Mouse (Mus musculus) heart, embryonic 11.5 days (tissue): ENCODE results near the gene Rfx8. TPM values are rescaled to one million over a fixed set of nuclear protein-coding genes. Genes with fewer than 3 reads are reported as not detected.

Experiments used
- ATAC-seq: fragments of 200-750 bp; cut with Nextera tagmentation; replicated peaks from 2 replicates; pipeline ENCODE4 v1.8.0; 2017; ENCODE audit warnings: moderate library complexity; ENCODE audit not compliant: insufficient number of reproducible peaks, low FRiP score, low TSS enrichment
- H3K27ac ChIP-seq: fragments of 300-500 bp; sonication (generic); 2 replicates; pipeline ENCODE4 v1.5.1; 2014; ENCODE audit warnings: mild to moderate bottlenecking, low read depth, low read length
- H3K27me3 ChIP-seq: fragments of 300-500 bp; sonication (generic); 2 replicates; pipeline ENCODE4 v1.6.1; 2014; ENCODE audit warnings: mild to moderate bottlenecking, low read length, mixed read lengths; ENCODE audit not compliant: control insufficient read depth, insufficient read depth
- H3K36me3 ChIP-seq: fragments of 300-500 bp; sonication (generic); 2 replicates; pipeline ENCODE4 v1.6.1; 2014; ENCODE audit warnings: mild to moderate bottlenecking, low read length, moderate library complexity, mixed read lengths; ENCODE audit not compliant: control insufficient read depth, insufficient read depth
- H3K4me1 ChIP-seq: fragments of 300-500 bp; sonication (generic); 2 replicates; pipeline ENCODE4 v1.6.1; 2014; ENCODE audit warnings: low read length; ENCODE audit not compliant: control insufficient read depth, insufficient read depth
- H3K4me2 ChIP-seq: fragments of 300-500 bp; sonication (generic); 2 replicates; pipeline ENCODE4 v1.6.1; 2014; ENCODE audit warnings: mild to moderate bottlenecking, moderate library complexity
- H3K4me3 ChIP-seq: fragments of 300-500 bp; sonication (generic); 2 replicates; pipeline ENCODE4 v1.5.1; 2014; ENCODE audit warnings: low read depth, low read length
- H3K9ac ChIP-seq: fragments of 300-500 bp; sonication (generic); 2 replicates; pipeline ENCODE4 v1.6.1; 2014; ENCODE audit warnings: mild to moderate bottlenecking, low read depth, low read length, moderate library complexity
- H3K9me3 ChIP-seq: fragments of 300-500 bp; sonication (generic); replicated peaks from 2 replicates; pipeline ENCODE4 v1.6.1; 2016; ENCODE audit warnings: low read length; ENCODE audit not compliant: control insufficient read depth
- WGBS: fragments of 180-500 bp; shearing (Covaris S2); extraction: QIAGEN DNeasy Blood & Tissue Kit; methylation state at CpG from one replicate; pipeline ENCODE4 v1.1.7; 2014; ENCODE audit not compliant: insufficient replicate concordance; 5-methylcytosine and 5-hydroxymethylcytosine counted together
- polyA plus RNA-seq: library from polyadenylated mRNA; unstranded; fragments of >200 nt; fragmentation: Nextera tagmentation; extraction: Ambion mirVana; gene quantifications from 2 replicates; pipeline ENCODE4 v1.2.1, GENCODE M21; 2014

Gene Rfx8
- polyA plus RNA-seq, 1 experiment from 2014 or later, result 0.74 TPM

GRCm38 (mm10) chr1:39615526-39615925 is 105.3 kb downstream of the Rfx8 start:
- Histone ChIP-seq H3K27me3 (no peaks in the 10 kb centered on the region), H3K27ac (no peak overlapping the region), H3K9me3 (no peaks in the 10 kb centered on the region), H3K9ac (no peak overlapping the region), H3K4me2 (no peak overlapping the region; the same call in 1 of the 2 replicates), H3K4me1 (no peaks in the 10 kb centered on the region), H3K36me3 (no peaks in the 10 kb centered on the region), H3K4me3 (no peak overlapping the region)
- no peak for ATAC-seq
- 55% methylated on average over 6 of the region's 6 CpGs for WGBS

Other genes starting within 250 kb of the Rfx8 start
- gene Tbc1d8, start 242.2 kb downstream of the Rfx8 start, polyA plus RNA-seq, result 11.4 and 12.2 TPM in 2 replicates
- 20.0 and 20.4 TPM in 2 replicates for gene Cnot11, start 186.0 kb downstream of the Rfx8 start, polyA plus RNA-seq
- 19.0 TPM in 2 replicates for gene Rnf149, start 143.6 kb downstream of the Rfx8 start, polyA plus RNA-seq
- 0.03 and 0.06 TPM in 2 replicates for gene Creg2, start 69.5 kb downstream of the Rfx8 start, polyA plus RNA-seq
- gene Gm3646, start 84.3 kb upstream of the Rfx8 start, polyA plus RNA-seq, result 1.1 and 1.3 TPM in 2 replicates
- gene Map4k4, start 179.9 kb upstream of the Rfx8 start, polyA plus RNA-seq, result 19.4 and 23.7 TPM in 2 replicates